Mouse (Mus musculus) cerebellum, adult 9-10 months (tissue): ENCODE measurements around the gene Mtrf1l.
A peak's percentile ranks its signal among the peaks of the same experiment; 100 is the strongest.

Experiments
- DNase-seq: peaks from one replicate; pipeline ENCODE4 v3.0.0; 2022

The Mtrf1l gene

GRCm38 (mm10) chr10:5803739-5804138, 20.0 kb downstream of the Mtrf1l start:
- peak; percentile 41 for DNase-seq

- no peak for DNase-seq
These were observed 20.8 kb downstream of the Mtrf1l start for GRCm38 (mm10) chr10:5802866-5803265.

- DNase-seq = no peak
These were observed 23.2 kb downstream of the Mtrf1l start for GRCm38 (mm10) chr10:5800490-5800889.

- DNase-seq = no peak
These were observed 25.6 kb downstream of the Mtrf1l start for GRCm38 (mm10) chr10:5798069-5798468.

- peak; percentile 43 for DNase-seq
These were observed 33.1 kb downstream of the Mtrf1l start for GRCm38 (mm10) chr10:5790657-5791056.

GRCm38 (mm10) chr10:5786923-5787322, 36.8 kb downstream of the Mtrf1l start:
- no peak for DNase-seq
